Mouse (Mus musculus): ENCODE data around the gene Olfr130. TPM values are rescaled to one million over a fixed set of nuclear protein-coding genes. Genes with fewer than 3 reads are reported as not detected.

Olfr130 gene
- polyA plus RNA-seq (2012; rRNA removed): not detected in 2 replicates

DNA sequence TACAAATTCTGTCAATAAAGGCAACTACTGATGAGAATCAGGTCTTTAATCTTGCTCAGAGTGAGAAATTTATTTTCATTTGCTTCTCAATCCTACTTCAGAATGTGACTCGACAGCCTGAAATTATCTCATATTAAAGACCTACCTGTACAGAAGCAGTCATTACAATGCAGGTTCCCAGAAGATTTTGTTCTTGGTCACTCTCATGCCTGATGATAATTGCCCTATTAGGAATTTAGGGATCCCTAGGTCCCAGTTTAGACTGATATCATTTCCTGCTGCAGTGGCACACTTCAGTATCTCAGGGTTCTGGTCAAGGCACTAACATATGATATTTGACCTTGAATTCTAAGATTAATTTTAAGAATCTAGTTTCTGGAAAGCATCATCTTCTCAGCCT is at the start of gene Olfr130:
Gene Olfr130 (plus strand): TSS at position 301 of the 400 bp plus-strand sequence.
- no peak for DNase-seq
- H3K4me1 ChIP-seq (ENCODE audit: control insufficient read depth, insufficient read depth, low read length): no peaks in the 10 kb centered on the region
- 87% methylated on average over 1 of the region's 1 CpGs for WGBS
- no peak for TF ChIP-seq CTCF (IDR thresholded peaks at IDR 0.05; ENCODE audit: borderline replicate concordance, insufficient read depth, low read depth, low read length)
- TF ChIP-seq POLR2A (IDR thresholded peaks at IDR 0.05; ENCODE audit: borderline replicate concordance, insufficient read depth, low read length): no peak
- no peak within 1 kb of the TSS for H3K4me3 ChIP-seq (replicated peaks; ENCODE audit: insufficient read depth, low read depth, low read length)
- no peaks in the 10 kb centered on the region for H3K27me3 ChIP-seq (ENCODE audit: control insufficient read depth, insufficient read depth, low read length)
- H3K27ac ChIP-seq (ENCODE audit: insufficient read depth, low read length): no peak within 1 kb of the TSS

DNA sequence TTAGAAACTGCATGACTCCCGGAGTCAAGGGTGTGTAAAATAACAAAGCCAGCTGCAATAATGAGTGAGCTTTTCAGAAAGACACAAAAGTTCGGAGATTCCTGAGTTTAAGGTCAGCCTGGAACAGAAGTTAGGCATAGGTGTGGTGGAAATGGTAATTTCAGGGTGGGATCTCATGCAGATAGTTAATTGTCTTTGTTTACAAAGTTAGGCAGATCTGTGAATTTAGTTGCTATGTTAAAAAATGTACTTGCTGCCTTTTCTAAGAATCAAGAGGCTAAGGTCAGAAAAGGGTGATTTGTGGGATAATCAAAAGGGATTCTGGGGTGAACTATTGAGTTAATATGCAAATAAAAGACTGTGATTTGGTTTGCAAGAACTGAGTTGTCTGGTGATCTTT is 47.4 kb upstream of the Olfr130 start:
- no peaks in the 10 kb centered on the region for H3K27me3 ChIP-seq (ENCODE audit: control insufficient read depth, insufficient read depth, low read length)
- no peak overlapping the region for H3K27ac ChIP-seq (ENCODE audit: insufficient read depth, low read length)
- 73% methylated on average over 2 of the region's 2 CpGs for WGBS
- no peak for DNase-seq
- no peak for TF ChIP-seq POLR2A (IDR thresholded peaks at IDR 0.05; ENCODE audit: borderline replicate concordance, insufficient read depth, low read length)
- H3K4me3 ChIP-seq (replicated peaks; ENCODE audit: insufficient read depth, low read depth, low read length): no peak overlapping the region
- no peaks in the 10 kb centered on the region for H3K4me1 ChIP-seq (ENCODE audit: control insufficient read depth, insufficient read depth, low read length)

DNA sequence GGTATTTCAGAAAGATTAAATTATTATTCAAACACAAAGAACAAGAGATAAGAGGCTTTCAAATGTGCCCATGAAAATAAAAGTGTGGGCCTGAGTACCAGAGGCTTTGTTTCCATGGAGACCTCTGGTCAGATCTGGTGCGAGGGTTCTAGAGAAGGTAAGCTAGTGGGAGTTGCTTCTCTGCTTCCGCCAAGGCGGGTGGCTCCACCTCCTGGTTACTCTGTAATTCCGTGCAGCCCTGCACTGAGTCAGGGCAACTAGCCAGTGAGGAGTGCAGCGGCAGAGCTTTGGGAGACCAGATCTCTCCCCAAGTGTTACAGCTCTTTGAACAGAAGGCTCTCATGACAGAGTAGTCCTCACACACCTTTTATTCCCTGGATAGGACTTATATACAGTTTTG is 37.4 kb upstream of the Olfr130 start:
- no peak overlapping the region for H3K27ac ChIP-seq (ENCODE audit: insufficient read depth, low read length)
- TF ChIP-seq POLR2A (IDR thresholded peaks at IDR 0.05; ENCODE audit: borderline replicate concordance, insufficient read depth, low read length) (no peak), CTCF (IDR thresholded peaks at IDR 0.05; ENCODE audit: borderline replicate concordance, insufficient read depth, low read depth, low read length) (no peak)
- no peak overlapping the region for H3K4me3 ChIP-seq (replicated peaks; ENCODE audit: insufficient read depth, low read depth, low read length)
- H3K27me3 ChIP-seq (ENCODE audit: control insufficient read depth, insufficient read depth, low read length): no peaks in the 10 kb centered on the region
- no peak for DNase-seq
- WGBS: 22% methylated on average over 5 of the region's 5 CpGs
- no peaks in the 10 kb centered on the region for H3K4me1 ChIP-seq (ENCODE audit: control insufficient read depth, insufficient read depth, low read length)

DNA sequence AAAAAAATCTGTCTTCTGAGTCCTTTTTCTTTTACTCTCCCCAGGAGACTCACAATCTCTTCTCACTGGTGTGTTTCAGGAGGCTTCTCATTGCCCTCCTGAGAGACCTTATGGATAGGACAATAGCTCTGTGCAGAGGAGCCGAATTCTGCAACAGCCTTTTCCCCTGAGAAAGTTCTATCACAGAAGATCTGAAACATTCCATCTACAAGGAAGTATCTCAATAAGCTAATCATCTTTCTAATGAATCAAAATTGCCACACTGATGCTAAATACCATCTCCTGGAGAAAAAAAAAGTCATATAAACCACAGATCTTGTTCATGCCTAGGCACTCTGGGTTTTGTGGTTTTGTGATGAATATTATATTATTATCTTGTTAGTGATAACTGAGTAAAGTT is 3.7 kb upstream of the Olfr130 start, which contains the start of gene Olfr129:
Gene Olfr129 (minus strand): TSS at position 101 of the 400 bp plus-strand sequence.
- H3K4me1 ChIP-seq (ENCODE audit: control insufficient read depth, insufficient read depth, low read length): no peaks in the 10 kb centered on the region
- no peaks in the 10 kb centered on the region for H3K27me3 ChIP-seq (ENCODE audit: control insufficient read depth, insufficient read depth, low read length)
- H3K27ac ChIP-seq (ENCODE audit: insufficient read depth, low read length): no peak within 1 kb of the TSS
- WGBS: 49% methylated on average over 1 of the region's 1 CpGs
- DNase-seq: no peak
- TF ChIP-seq CTCF (IDR thresholded peaks at IDR 0.05; ENCODE audit: borderline replicate concordance, insufficient read depth, low read depth, low read length) (no peak), POLR2A (IDR thresholded peaks at IDR 0.05; ENCODE audit: borderline replicate concordance, insufficient read depth, low read length) (no peak)
- no peak within 1 kb of the TSS for H3K4me3 ChIP-seq (replicated peaks; ENCODE audit: insufficient read depth, low read depth, low read length)

DNA sequence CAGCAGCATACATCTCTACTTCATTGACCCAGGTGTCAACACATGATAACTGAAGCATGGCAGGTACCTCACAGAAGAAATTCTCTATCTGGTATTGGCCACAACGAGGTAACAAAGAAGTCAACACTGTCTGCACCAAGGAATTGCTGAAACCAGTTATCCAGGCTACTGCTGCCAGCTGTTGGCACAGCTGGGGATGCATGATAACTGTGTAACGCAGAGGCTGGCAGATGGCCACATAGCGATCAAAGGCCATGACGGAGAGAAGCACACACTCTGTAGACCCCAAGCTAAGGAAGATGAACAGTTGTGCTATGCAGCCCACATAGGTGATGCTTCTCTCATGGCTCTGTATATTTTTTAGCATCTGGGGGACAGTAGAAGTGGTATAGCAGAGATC is 18.6 kb downstream of the Olfr130 start:
- no peak for DNase-seq
- H3K27ac ChIP-seq (ENCODE audit: insufficient read depth, low read length): no peak overlapping the region
- WGBS: 78% methylated on average over 4 of the region's 4 CpGs
- TF ChIP-seq CTCF (IDR thresholded peaks at IDR 0.05; ENCODE audit: borderline replicate concordance, insufficient read depth, low read depth, low read length): no peak
- no peak for TF ChIP-seq POLR2A (IDR thresholded peaks at IDR 0.05; ENCODE audit: borderline replicate concordance, insufficient read depth, low read length)
- H3K27me3 ChIP-seq (ENCODE audit: control insufficient read depth, insufficient read depth, low read length): no peaks in the 10 kb centered on the region
- H3K4me1 ChIP-seq (ENCODE audit: control insufficient read depth, insufficient read depth, low read length): no peaks in the 10 kb centered on the region
- no peak overlapping the region for H3K4me3 ChIP-seq (replicated peaks; ENCODE audit: insufficient read depth, low read depth, low read length)

DNA sequence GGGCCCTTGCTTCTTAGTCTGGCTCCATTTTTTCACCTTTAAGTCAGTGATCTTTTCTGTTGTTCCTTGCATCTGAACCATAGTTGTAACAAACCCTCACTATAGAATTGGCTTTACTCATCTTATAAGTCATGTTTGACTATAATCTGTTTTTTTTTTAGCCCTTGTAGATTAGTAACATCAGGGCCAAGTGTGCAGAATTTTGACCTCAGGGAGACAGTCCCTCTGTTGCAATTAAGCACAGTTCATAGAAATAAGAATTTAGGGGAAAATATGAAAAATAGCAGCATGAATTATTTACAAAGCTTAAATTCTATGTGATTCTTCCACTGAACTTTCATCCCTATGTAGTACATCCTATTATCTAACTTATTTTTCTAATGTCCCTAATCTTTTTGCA is 24.9 kb downstream of the Olfr130 start, which contains the start of gene Olfr131:
Gene Olfr131 (minus strand): TSS at position 101 of the 400 bp plus-strand sequence.
- Histone ChIP-seq H3K27me3 (ENCODE audit: control insufficient read depth, insufficient read depth, low read length) (no peaks in the 10 kb centered on the region), H3K4me1 (ENCODE audit: control insufficient read depth, insufficient read depth, low read length) (no peaks in the 10 kb centered on the region), H3K4me3 (replicated peaks; ENCODE audit: insufficient read depth, low read depth, low read length) (no peak within 1 kb of the TSS), H3K27ac (ENCODE audit: insufficient read depth, low read length) (no peak within 1 kb of the TSS)
- no peak for TF ChIP-seq POLR2A (IDR thresholded peaks at IDR 0.05; ENCODE audit: borderline replicate concordance, insufficient read depth, low read length)
- no peak for TF ChIP-seq CTCF (IDR thresholded peaks at IDR 0.05; ENCODE audit: borderline replicate concordance, insufficient read depth, low read depth, low read length)
- DNase-seq: no peak

Other genes with a start within 250 kb of the Olfr130 start
- gene Olfr125, start 231.0 kb upstream of the Olfr130 start, polyA plus RNA-seq (2012; rRNA removed): not detected in 2 replicates
- not detected in 2 replicates for gene Olfr126, start 216.4 kb upstream of the Olfr130 start, polyA plus RNA-seq (2012; rRNA removed)
- not detected in 2 replicates for gene Olfr127, start 163.5 kb upstream of the Olfr130 start, polyA plus RNA-seq (2012; rRNA removed)
- gene Olfr128, start 143.4 kb upstream of the Olfr130 start, polyA plus RNA-seq (2012; rRNA removed): not detected in 2 replicates
- not detected in 2 replicates for gene Olfr761, start 110.8 kb upstream of the Olfr130 start, polyA plus RNA-seq (2012; rRNA removed)
- not detected in 2 replicates for gene Olfr129, start 3.8 kb upstream of the Olfr130 start, polyA plus RNA-seq (2012; rRNA removed)
- gene Olfr131, start 24.8 kb downstream of the Olfr130 start, polyA plus RNA-seq (2012; rRNA removed): not detected in 2 replicates
- gene Olfr132, start 70.6 kb downstream of the Olfr130 start, polyA plus RNA-seq (2012; rRNA removed): not detected in 2 replicates
- not detected in 2 replicates for gene Olfr133, start 81.4 kb downstream of the Olfr130 start, polyA plus RNA-seq (2012; rRNA removed)
- not detected in 2 replicates for gene Olfr134, start 107.5 kb downstream of the Olfr130 start, polyA plus RNA-seq (2012; rRNA removed)
- gene Olfr135, start 140.4 kb downstream of the Olfr130 start, polyA plus RNA-seq (2012; rRNA removed): not detected in 2 replicates
- not detected in 2 replicates for gene Olfr138, start 197.1 kb downstream of the Olfr130 start, polyA plus RNA-seq (2012; rRNA removed)
- gene Olfr137, start 243.6 kb downstream of the Olfr130 start, polyA plus RNA-seq (2012; rRNA removed): not detected in 2 replicates